Mouse (Mus musculus): Measurements from ENCODE around the gene Fam167b. TPM values are rescaled to one million over a fixed set of nuclear protein-coding genes. Genes with fewer than 3 reads are reported as not detected.

Fam167b gene
- total and polyA plus RNA-seq, 2 experiments from 2014 or later: 6.1 to 6.2 TPM

DNA sequence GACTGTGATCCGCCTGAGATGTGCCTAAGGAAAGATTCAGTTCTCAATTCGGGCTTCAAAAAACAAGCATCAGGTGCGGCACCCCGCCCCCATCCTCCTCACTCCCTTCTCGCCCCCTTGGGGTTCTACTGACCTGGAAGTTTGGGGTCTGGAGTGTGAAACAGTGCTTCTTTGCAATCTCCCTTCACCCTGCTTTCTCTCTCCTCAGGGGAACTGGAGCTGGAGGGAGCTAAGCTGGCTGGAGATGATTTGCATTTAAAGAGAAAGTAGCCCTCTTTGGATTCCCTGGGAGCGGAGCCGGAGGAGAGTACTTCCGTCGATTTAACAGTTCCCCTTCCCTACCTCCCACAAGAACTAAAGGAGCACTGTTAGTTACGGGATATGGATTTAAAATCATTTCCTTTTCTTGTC is 45.3 kb upstream of the Fam167b start, which contains the start of gene Ccdc28b:
Ccdc28b (minus strand) TSS at position 267 of the 411 bp plus-strand sequence.
- no peaks in the 10 kb centered on the region for H3K27me3 ChIP-seq (ENCODE audit: control insufficient read depth, insufficient read depth, low read length)
- peak within 1 kb of the TSS; percentile 89 for H3K27ac ChIP-seq (ENCODE audit: low read depth)
- H3K4me2 ChIP-seq (ENCODE audit: low read depth, low read length): peak within 1 kb of the TSS; percentile 84
- H3K4me1 ChIP-seq (ENCODE audit: control insufficient read depth, insufficient read depth): peaks cover 30% of the 10 kb centered on the region
- ATAC-seq (ENCODE audit: insufficient read depth, low read depth): peak; percentile 30
- peaks cover 35% of the 10 kb centered on the region for H3K36me3 ChIP-seq (replicated peaks; ENCODE audit: control insufficient read depth, insufficient read depth, low read length)
- WGBS: 1% methylated on average over 10 of the region's 10 CpGs
- peak within 1 kb of the TSS; percentile 65 for H3K4me3 ChIP-seq (ENCODE audit: low read depth, low read length)
- no peak for TF ChIP-seq CTCF (IDR thresholded peaks at IDR 0.05; ENCODE audit: low read depth)
- TF ChIP-seq EP300 (IDR thresholded peaks at IDR 0.05; ENCODE audit: low read depth): 0 out of 2 replicates have a peak, but pooled peaks have one; percentile 13
- DNase-seq (ENCODE audit: low spot score): peak; percentile 74
- H3K9me3 ChIP-seq (replicated peaks; ENCODE audit: control insufficient read depth, low read length): no peaks in the 10 kb centered on the region
- peak within 1 kb of the TSS; percentile 71 for H3K9ac ChIP-seq (replicated peaks; ENCODE audit: low read depth, low read length)

DNA sequence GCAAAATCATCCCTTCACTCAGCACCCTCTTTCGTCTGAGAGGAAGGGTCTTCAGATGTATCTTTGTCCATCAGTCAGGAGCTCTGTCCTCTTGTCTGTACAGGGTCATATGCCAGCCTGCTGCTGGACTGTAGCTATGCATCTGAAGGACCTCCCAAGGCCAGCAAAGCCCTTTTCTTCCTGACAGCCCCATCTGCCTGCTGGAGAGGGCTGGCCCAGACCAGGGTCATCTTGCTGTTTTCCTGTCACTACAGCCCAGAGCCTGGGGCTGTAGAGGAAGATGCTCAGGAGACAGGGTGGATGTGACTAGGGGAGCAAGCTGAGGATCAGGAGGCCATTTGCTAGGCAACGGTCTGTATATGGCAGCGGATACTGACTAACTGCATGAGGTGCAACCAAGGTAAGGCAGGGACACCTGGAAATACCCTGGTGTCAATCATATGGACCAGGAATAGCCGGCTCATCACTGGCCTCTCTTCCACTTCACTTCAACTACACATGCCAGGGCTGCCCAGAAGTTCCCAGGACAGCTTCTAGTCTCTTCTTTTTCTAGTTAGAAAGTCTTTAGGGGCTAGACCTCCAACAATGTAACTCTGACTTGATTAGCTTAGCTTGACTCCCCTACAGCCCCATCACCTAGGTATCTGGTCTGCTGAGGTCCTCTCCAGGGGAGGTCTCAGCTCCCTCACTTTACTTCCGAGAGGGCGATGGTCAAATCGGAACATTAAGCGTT is 44.6 kb upstream of the Fam167b start:
- H3K9ac ChIP-seq (replicated peaks; ENCODE audit: low read depth, low read length): peak overlapping the region; percentile 71
- peak overlapping the region; percentile 65 for H3K4me3 ChIP-seq (ENCODE audit: low read depth, low read length)
- no peaks in the 10 kb centered on the region for H3K9me3 ChIP-seq (replicated peaks; ENCODE audit: control insufficient read depth, low read length)
- DNase-seq (ENCODE audit: low spot score) (no peak), ATAC-seq (ENCODE audit: insufficient read depth, low read depth) (no peak)
- TF ChIP-seq CTCF (IDR thresholded peaks at IDR 0.05; ENCODE audit: low read depth) (no peak), EP300 (IDR thresholded peaks at IDR 0.05; ENCODE audit: low read depth) (no peak)
- no peaks in the 10 kb centered on the region for H3K27me3 ChIP-seq (ENCODE audit: control insufficient read depth, insufficient read depth, low read length)
- peaks cover 28% of the 10 kb centered on the region for H3K36me3 ChIP-seq (replicated peaks; ENCODE audit: control insufficient read depth, insufficient read depth, low read length)
- 14% methylated on average over 8 of the region's 8 CpGs for WGBS
- H3K27ac ChIP-seq (ENCODE audit: low read depth): peak overlapping the region; percentile 89
- H3K4me1 ChIP-seq (ENCODE audit: control insufficient read depth, insufficient read depth): peaks cover 37% of the 10 kb centered on the region
- peak overlapping the region; percentile 84 for H3K4me2 ChIP-seq (ENCODE audit: low read depth, low read length)

DNA sequence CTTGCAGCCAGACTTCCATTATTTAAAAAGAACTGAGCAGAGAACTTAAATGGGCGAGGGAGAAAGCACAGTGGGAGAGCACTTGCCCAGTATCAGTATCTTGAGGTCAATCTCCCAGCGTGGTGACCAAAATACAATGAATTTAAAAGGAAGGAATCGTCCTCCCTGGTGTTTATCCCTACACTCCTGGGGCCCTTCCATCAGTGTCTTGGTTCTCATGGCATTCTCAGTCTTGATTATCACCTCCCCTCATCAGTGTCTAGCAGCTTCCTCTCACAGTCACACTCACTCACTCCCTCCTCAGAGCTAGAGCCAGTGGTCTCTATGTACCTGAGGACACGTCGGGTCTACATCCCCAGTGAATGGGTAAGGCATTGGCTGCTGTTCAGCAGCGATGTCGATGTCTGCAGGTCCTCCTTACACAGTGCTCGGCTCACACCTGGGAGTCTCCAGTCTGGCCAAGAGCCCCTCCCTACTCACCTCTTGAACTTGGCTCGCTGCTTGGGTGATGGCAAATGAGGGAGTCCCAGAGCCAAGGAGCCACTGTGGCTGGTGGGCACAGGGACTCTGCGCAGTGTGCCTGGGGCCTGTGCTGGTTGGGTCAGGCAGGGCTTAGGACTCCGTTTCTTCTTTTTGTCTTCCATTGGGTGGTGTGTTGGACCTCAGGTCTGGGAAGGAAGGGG is 43.9 kb upstream of the Fam167b start:
- H3K4me1 ChIP-seq (ENCODE audit: control insufficient read depth, insufficient read depth): peaks cover 38% of the 10 kb centered on the region
- peak overlapping the region; percentile 84 for H3K4me2 ChIP-seq (ENCODE audit: low read depth, low read length)
- ATAC-seq (ENCODE audit: insufficient read depth, low read depth): no peak
- H3K4me3 ChIP-seq (ENCODE audit: low read depth, low read length): peak overlapping the region; percentile 65
- peak overlapping the region; percentile 71 for H3K9ac ChIP-seq (replicated peaks; ENCODE audit: low read depth, low read length)
- peaks cover 26% of the 10 kb centered on the region for H3K36me3 ChIP-seq (replicated peaks; ENCODE audit: control insufficient read depth, insufficient read depth, low read length)
- H3K27me3 ChIP-seq (ENCODE audit: control insufficient read depth, insufficient read depth, low read length): no peaks in the 10 kb centered on the region
- H3K27ac ChIP-seq (ENCODE audit: low read depth): peak overlapping the region; percentile 89
- DNase-seq (ENCODE audit: low spot score): no peak
- H3K9me3 ChIP-seq (replicated peaks; ENCODE audit: control insufficient read depth, low read length): no peaks in the 10 kb centered on the region
- TF ChIP-seq CTCF (IDR thresholded peaks at IDR 0.05; ENCODE audit: low read depth) (no peak), EP300 (IDR thresholded peaks at IDR 0.05; ENCODE audit: low read depth) (no peak)
- WGBS: 66% methylated on average over 11 of the region's 11 CpGs

DNA sequence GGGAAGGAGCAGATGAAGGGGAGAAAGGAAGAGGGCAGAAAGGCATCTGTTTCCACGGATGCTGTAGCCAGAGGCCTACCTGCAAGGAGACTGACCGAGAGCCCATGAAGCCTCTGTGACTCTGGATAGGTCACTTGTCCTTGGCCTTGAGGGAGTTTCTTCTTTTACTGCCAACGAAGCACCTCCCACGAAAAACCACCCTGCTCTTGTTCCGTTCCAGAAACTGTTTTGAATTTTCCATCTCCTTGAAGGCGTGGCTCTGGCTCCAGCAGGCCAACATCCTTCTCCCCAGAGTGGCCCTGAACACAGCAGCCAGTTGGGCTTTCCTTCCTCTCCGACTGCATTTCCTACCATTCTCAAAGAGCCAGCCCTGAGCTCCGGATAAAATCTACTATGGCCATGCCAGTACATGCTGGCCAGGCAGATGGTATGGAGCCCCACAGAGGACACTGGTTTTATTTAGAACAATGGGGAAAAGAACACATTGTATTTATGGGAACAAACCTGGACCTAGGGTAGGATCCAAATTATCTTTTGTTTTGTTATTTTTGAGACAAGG is 43.0 kb upstream of the Fam167b start:
- Histone ChIP-seq H3K27me3 (ENCODE audit: control insufficient read depth, insufficient read depth, low read length) (no peaks in the 10 kb centered on the region), H3K4me2 (ENCODE audit: low read depth, low read length) (peak overlapping the region; percentile 84), H3K4me1 (ENCODE audit: control insufficient read depth, insufficient read depth) (peaks cover 38% of the 10 kb centered on the region), H3K36me3 (replicated peaks; ENCODE audit: control insufficient read depth, insufficient read depth, low read length) (peaks cover 24% of the 10 kb centered on the region), H3K4me3 (ENCODE audit: low read depth, low read length) (peak overlapping the region; percentile 20), H3K27ac (ENCODE audit: low read depth) (peak overlapping the region; percentile 65), H3K9ac (replicated peaks; ENCODE audit: low read depth, low read length) (no peak overlapping the region), H3K9me3 (replicated peaks; ENCODE audit: control insufficient read depth, low read length) (no peaks in the 10 kb centered on the region)
- DNase-seq (ENCODE audit: low spot score) (peak; percentile 72), ATAC-seq (ENCODE audit: insufficient read depth, low read depth) (no peak)
- WGBS: 54% methylated on average over 8 of the region's 8 CpGs
- TF ChIP-seq CTCF (IDR thresholded peaks at IDR 0.05; ENCODE audit: low read depth) (no peak), EP300 (IDR thresholded peaks at IDR 0.05; ENCODE audit: low read depth) (peak; percentile 25; the same call in 1 of the 2 replicates)

DNA sequence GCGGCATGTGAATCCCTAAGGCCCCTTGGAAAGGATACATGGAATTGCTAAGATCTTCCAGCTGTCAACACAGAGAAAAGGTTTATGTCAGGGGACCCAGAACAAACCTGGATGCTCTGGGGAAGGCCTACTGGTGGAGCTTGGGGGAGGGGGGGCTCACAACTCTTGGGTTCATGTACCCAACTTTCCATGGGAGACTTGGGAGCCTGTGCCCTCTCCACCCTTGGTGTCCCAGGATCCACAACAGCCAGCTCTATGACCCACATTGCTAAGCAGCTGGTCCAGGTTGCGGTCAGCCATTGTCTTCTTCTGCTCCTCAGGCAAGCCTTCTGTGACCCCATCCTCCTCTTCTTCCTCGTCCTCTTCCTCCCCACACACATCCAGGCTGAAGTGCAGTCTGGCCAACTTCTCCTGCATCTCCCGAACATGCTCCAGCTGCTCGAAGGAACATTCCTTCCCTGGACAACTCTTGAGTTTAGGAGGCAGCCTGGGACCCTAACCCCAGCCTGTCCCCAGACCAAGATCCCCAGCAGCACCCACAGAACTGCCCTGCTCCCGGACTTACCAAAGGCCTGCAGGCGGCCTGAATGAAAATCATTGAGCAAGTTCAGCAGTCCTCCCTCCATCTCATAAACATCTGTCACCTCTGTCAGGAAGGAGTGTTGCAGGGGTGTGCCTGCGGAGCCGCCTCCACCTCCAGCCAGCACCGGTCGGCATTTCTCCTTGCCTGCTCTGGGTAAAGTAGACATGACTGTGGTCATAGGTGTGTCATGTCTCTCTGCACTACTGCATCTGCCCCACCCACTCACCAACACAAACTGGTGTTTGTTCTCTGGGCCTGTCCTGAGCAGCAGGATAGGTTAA is 42.3 kb upstream of the Fam167b start:
- peak overlapping the region; percentile 20 for H3K4me3 ChIP-seq (ENCODE audit: low read depth, low read length)
- H3K4me2 ChIP-seq (ENCODE audit: low read depth, low read length): peak overlapping the region; percentile 48
- no peaks in the 10 kb centered on the region for H3K9me3 ChIP-seq (replicated peaks; ENCODE audit: control insufficient read depth, low read length)
- ATAC-seq (ENCODE audit: insufficient read depth, low read depth) (no peak), DNase-seq (ENCODE audit: low spot score) (no peak)
- 73% methylated on average over 11 of the region's 11 CpGs for WGBS
- no peak for TF ChIP-seq EP300 (IDR thresholded peaks at IDR 0.05; ENCODE audit: low read depth)
- no peak for TF ChIP-seq CTCF (IDR thresholded peaks at IDR 0.05; ENCODE audit: low read depth)
- H3K36me3 ChIP-seq (replicated peaks; ENCODE audit: control insufficient read depth, insufficient read depth, low read length): peaks cover 21% of the 10 kb centered on the region
- peak overlapping the region; percentile 65 for H3K27ac ChIP-seq (ENCODE audit: low read depth)
- H3K4me1 ChIP-seq (ENCODE audit: control insufficient read depth, insufficient read depth): peaks cover 36% of the 10 kb centered on the region
- H3K9ac ChIP-seq (replicated peaks; ENCODE audit: low read depth, low read length): no peak overlapping the region
- no peaks in the 10 kb centered on the region for H3K27me3 ChIP-seq (ENCODE audit: control insufficient read depth, insufficient read depth, low read length)

Measured in heart, postnatal 0 days (tissue).